Mouse (Mus musculus): ENCODE results near the gene Synj1.

The Synj1 gene

GRCm38 (mm10) chr16:91010581-91011020 lies 507 bp downstream of the Synj1 start:
- no peak for DNase-seq (ENCODE audit: low read depth, low spot score)

- peak; percentile 58 for DNase-seq (ENCODE audit: low read depth, low spot score)
These were observed 1.1 kb downstream of the Synj1 start for GRCm38 (mm10) chr16:91009942-91010529.

- DNase-seq (ENCODE audit: low read depth, low spot score): no peak
These were observed 6.1 kb downstream of the Synj1 start for GRCm38 (mm10) chr16:91004915-91005538.

- no peak for DNase-seq (ENCODE audit: low read depth, low spot score)
These were observed 10.0 kb downstream of the Synj1 start for GRCm38 (mm10) chr16:91001098-91001497.

GRCm38 (mm10) chr16:90999827-91000226 lies 11.3 kb downstream of the Synj1 start:
- DNase-seq (ENCODE audit: low read depth, low spot score): peak; percentile 26

- DNase-seq (ENCODE audit: low read depth, low spot score): no peak
These were observed 13.3 kb downstream of the Synj1 start for GRCm38 (mm10) chr16:90997822-90998221.

GRCm38 (mm10) chr16:90996327-90997243 lies 14.5 kb downstream of the Synj1 start:
- no peak for DNase-seq (ENCODE audit: low read depth, low spot score)

- peak; percentile 20 for DNase-seq (ENCODE audit: low read depth, low spot score)
These were observed 15.6 kb downstream of the Synj1 start for GRCm38 (mm10) chr16:90995498-90995897.

- peak; percentile 5 for DNase-seq (ENCODE audit: low read depth, low spot score)
These were observed 16.1 kb downstream of the Synj1 start for GRCm38 (mm10) chr16:90995023-90995422.

- DNase-seq (ENCODE audit: low read depth, low spot score): no peak
These were observed 21.9 kb downstream of the Synj1 start for GRCm38 (mm10) chr16:90989162-90989561.

- no peak for DNase-seq (ENCODE audit: low read depth, low spot score)
These were observed 22.4 kb downstream of the Synj1 start for GRCm38 (mm10) chr16:90988665-90989064.

GRCm38 (mm10) chr16:90988039-90988438 lies 23.1 kb downstream of the Synj1 start:
- no peak for DNase-seq (ENCODE audit: low read depth, low spot score)

GRCm38 (mm10) chr16:90971004-90971403 lies 40.1 kb downstream of the Synj1 start:
- no peak for DNase-seq (ENCODE audit: low read depth, low spot score)

GRCm38 (mm10) chr16:90966241-90966640 lies 44.9 kb downstream of the Synj1 start:
- no peak for DNase-seq (ENCODE audit: low read depth, low spot score)

GRCm38 (mm10) chr16:90964302-90964701 lies 46.8 kb downstream of the Synj1 start:
- DNase-seq (ENCODE audit: low read depth, low spot score): no peak

GRCm38 (mm10) chr16:90963866-90964265 lies 47.2 kb downstream of the Synj1 start:
- no peak for DNase-seq (ENCODE audit: low read depth, low spot score)

- DNase-seq (ENCODE audit: low read depth, low spot score): no peak
These were observed 47.9 kb downstream of the Synj1 start for GRCm38 (mm10) chr16:90963231-90963630.

GRCm38 (mm10) chr16:90958301-90959085 lies 52.6 kb downstream of the Synj1 start:
- DNase-seq (ENCODE audit: low read depth, low spot score): no peak

GRCm38 (mm10) chr16:90955494-90955893 lies 55.6 kb downstream of the Synj1 start:
- no peak for DNase-seq (ENCODE audit: low read depth, low spot score)

- DNase-seq (ENCODE audit: low read depth, low spot score): peak; percentile 48
These were observed 57.3 kb downstream of the Synj1 start for GRCm38 (mm10) chr16:90953770-90954169.

GRCm38 (mm10) chr16:90953147-90953546 lies 58.0 kb downstream of the Synj1 start:
- DNase-seq (ENCODE audit: low read depth, low spot score): no peak
